Mouse (Mus musculus): ENCODE measurements at regions not wholly inside any gene's neighbourhood (a gene's known extent, or its start where the extent isn't known, plus 50 kb on each side); places are given as distances from the start of the nearest gene placed in this dataset.

GRCm38 (mm10) chr7:136670675-136671074, 223.7 kb upstream of the Mgmt start:
- no peak for DNase-seq (ENCODE audit: low spot score)

GRCm38 (mm10) chr7:136674159-136674558, 220.3 kb upstream of the Mgmt start:
- DNase-seq (ENCODE audit: low spot score), result no peak

- DNase-seq (ENCODE audit: low spot score), result no peak
These were observed 219.4 kb upstream of the Mgmt start for GRCm38 (mm10) chr7:136675041-136675440.

GRCm38 (mm10) chr7:136676104-136676503, 218.3 kb upstream of the Mgmt start:
- DNase-seq (ENCODE audit: low spot score), result peak; percentile 55

- DNase-seq (ENCODE audit: low spot score), result no peak
These were observed 217.3 kb upstream of the Mgmt start for GRCm38 (mm10) chr7:136676987-136677545.

- DNase-seq (ENCODE audit: low spot score), result peak; percentile 19
These were observed 204.8 kb upstream of the Mgmt start for GRCm38 (mm10) chr7:136689579-136689978.

- DNase-seq (ENCODE audit: low spot score), result no peak
These were observed 188.2 kb upstream of the Mgmt start for GRCm38 (mm10) chr7:136706246-136706645.

- no peak for DNase-seq (ENCODE audit: low spot score)
These were observed 187.0 kb upstream of the Mgmt start for GRCm38 (mm10) chr7:136707200-136708003.

- no peak for DNase-seq (ENCODE audit: low spot score)
These were observed 186.4 kb upstream of the Mgmt start for GRCm38 (mm10) chr7:136708004-136708435.

GRCm38 (mm10) chr7:136710653-136711052, 183.8 kb upstream of the Mgmt start:
- no peak for DNase-seq (ENCODE audit: low spot score)

GRCm38 (mm10) chr7:136712962-136713640, 181.3 kb upstream of the Mgmt start:
- DNase-seq (ENCODE audit: low spot score), result no peak

- no peak for DNase-seq (ENCODE audit: low spot score)
These were observed 166.6 kb upstream of the Mgmt start for GRCm38 (mm10) chr7:136727628-136728402.

- no peak for DNase-seq (ENCODE audit: low spot score)
These were observed 152.2 kb upstream of the Mgmt start for GRCm38 (mm10) chr7:136742171-136742570.

- DNase-seq (ENCODE audit: low spot score), result no peak
These were observed 149.0 kb upstream of the Mgmt start for GRCm38 (mm10) chr7:136745412-136745811.

- DNase-seq (ENCODE audit: low spot score), result no peak
These were observed 142.9 kb upstream of the Mgmt start for GRCm38 (mm10) chr7:136751477-136751876.

GRCm38 (mm10) chr7:136754821-136755220, 139.6 kb upstream of the Mgmt start:
- DNase-seq (ENCODE audit: low spot score), result no peak

- DNase-seq (ENCODE audit: low spot score), result peak; percentile 27
These were observed 129.4 kb upstream of the Mgmt start for GRCm38 (mm10) chr7:136765026-136765425.

GRCm38 (mm10) chr7:136767231-136767630, 127.2 kb upstream of the Mgmt start:
- DNase-seq (ENCODE audit: low spot score), result no peak

GRCm38 (mm10) chr7:136780708-136781107, 113.7 kb upstream of the Mgmt start:
- no peak for DNase-seq (ENCODE audit: low spot score)

GRCm38 (mm10) chr7:136791162-136791561, 103.3 kb upstream of the Mgmt start:
- no peak for DNase-seq (ENCODE audit: low spot score)

GRCm38 (mm10) chr7:136792131-136792530, 102.3 kb upstream of the Mgmt start:
- DNase-seq (ENCODE audit: low spot score), result no peak

GRCm38 (mm10) chr7:136796415-136796814, 98.0 kb upstream of the Mgmt start:
- DNase-seq (ENCODE audit: low spot score), result no peak

Measured in embryo, embryonic 10.5 days (tissue).